Mouse (Mus musculus): ENCODE results near the gene Nfatc2.

Gene Nfatc2

GRCm38 (mm10) chr2:168532061-168532833 lies 69.2 kb downstream of the Nfatc2 start:
- no peak for DNase-seq (ENCODE audit: low spot score)

GRCm38 (mm10) chr2:168528551-168528950 lies 72.9 kb downstream of the Nfatc2 start:
- DNase-seq (ENCODE audit: low spot score): no peak

- no peak for DNase-seq (ENCODE audit: low spot score)
Measured at GRCm38 (mm10) chr2:168527430-168527792, 74.0 kb downstream of the Nfatc2 start.

GRCm38 (mm10) chr2:168526547-168527429 lies 74.7 kb downstream of the Nfatc2 start:
- DNase-seq (ENCODE audit: low spot score): no peak

GRCm38 (mm10) chr2:168525391-168526154 lies 75.9 kb downstream of the Nfatc2 start:
- DNase-seq (ENCODE audit: low spot score): no peak

GRCm38 (mm10) chr2:168524905-168525381 lies 76.5 kb downstream of the Nfatc2 start:
- peak; percentile 75 for DNase-seq (ENCODE audit: low spot score)

- no peak for DNase-seq (ENCODE audit: low spot score)
Measured at GRCm38 (mm10) chr2:168522247-168522646, 79.2 kb downstream of the Nfatc2 start.

GRCm38 (mm10) chr2:168520771-168521170 lies 80.7 kb downstream of the Nfatc2 start:
- no peak for DNase-seq (ENCODE audit: low spot score)

GRCm38 (mm10) chr2:168519589-168519988 lies 81.9 kb downstream of the Nfatc2 start:
- no peak for DNase-seq (ENCODE audit: low spot score)

- no peak for DNase-seq (ENCODE audit: low spot score)
Measured at GRCm38 (mm10) chr2:168518256-168518659, 83.2 kb downstream of the Nfatc2 start.

- no peak for DNase-seq (ENCODE audit: low spot score)
Measured at GRCm38 (mm10) chr2:168517774-168518173, 83.7 kb downstream of the Nfatc2 start.

GRCm38 (mm10) chr2:168516717-168517116 lies 84.7 kb downstream of the Nfatc2 start:
- DNase-seq (ENCODE audit: low spot score): no peak

- no peak for DNase-seq (ENCODE audit: low spot score)
Measured at GRCm38 (mm10) chr2:168515466-168515865, 86.0 kb downstream of the Nfatc2 start.

GRCm38 (mm10) chr2:168514131-168514530 lies 87.3 kb downstream of the Nfatc2 start:
- DNase-seq (ENCODE audit: low spot score): no peak

- DNase-seq (ENCODE audit: low spot score): no peak
Measured at GRCm38 (mm10) chr2:168511529-168511928, 89.9 kb downstream of the Nfatc2 start.

GRCm38 (mm10) chr2:168508469-168509198 lies 92.8 kb downstream of the Nfatc2 start:
- no peak for DNase-seq (ENCODE audit: low spot score)

GRCm38 (mm10) chr2:168504431-168505182 lies 96.8 kb downstream of the Nfatc2 start:
- DNase-seq (ENCODE audit: low spot score): no peak

- no peak for DNase-seq (ENCODE audit: low spot score)
Measured at GRCm38 (mm10) chr2:168503735-168504134, 97.7 kb downstream of the Nfatc2 start.

- DNase-seq (ENCODE audit: low spot score): no peak
Measured at GRCm38 (mm10) chr2:168500750-168501149, 100.7 kb downstream of the Nfatc2 start.

- no peak for DNase-seq (ENCODE audit: low spot score)
Measured at GRCm38 (mm10) chr2:168500244-168500643, 101.2 kb downstream of the Nfatc2 start.

GRCm38 (mm10) chr2:168491791-168492190 lies 109.7 kb downstream of the Nfatc2 start:
- no peak for DNase-seq (ENCODE audit: low spot score)
